Mouse (Mus musculus): ENCODE measurements around the gene Plpp1. TPM values are rescaled to one million over a fixed set of nuclear protein-coding genes. Genes with fewer than 3 reads are reported as not detected.

Gene Plpp1
- total and polyA plus RNA-seq, 3 experiments: 0.12 to 0.15 TPM; not detected in 1

DNA sequence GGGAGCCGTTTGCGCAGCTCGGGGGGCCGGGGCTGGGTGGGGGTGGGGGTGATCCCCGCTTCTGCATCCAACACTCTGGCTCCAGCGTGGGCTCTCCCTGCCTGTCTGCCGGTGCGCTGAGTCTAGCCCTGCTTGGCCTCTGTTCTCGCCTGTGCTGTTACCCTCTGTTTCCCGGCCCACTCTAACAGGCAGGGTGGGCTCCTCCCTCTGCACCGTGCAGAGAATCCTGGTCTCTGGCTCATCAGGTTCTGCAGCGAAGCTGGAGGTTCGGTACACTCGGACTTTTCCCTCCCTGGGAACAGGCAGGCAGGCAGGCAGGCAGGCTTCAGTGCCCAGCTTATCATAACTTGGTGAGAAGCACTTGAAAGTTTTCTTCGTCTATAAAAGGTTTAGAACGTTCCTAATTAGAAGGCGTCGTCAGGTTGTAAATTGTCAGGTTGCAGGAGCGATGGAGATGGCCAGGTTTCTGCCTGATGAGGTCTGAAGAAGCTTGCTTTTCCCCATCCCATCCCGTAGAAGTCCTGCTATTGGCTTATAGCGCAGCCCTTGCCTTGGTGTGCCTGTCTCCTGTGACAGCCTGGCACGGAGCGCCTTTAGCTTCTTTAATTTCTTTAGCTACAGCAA lies 901 bp downstream of the Plpp1 start:
- Histone ChIP-seq H3K9ac (ENCODE audit: control insufficient read depth, low read depth, low read length, poor library complexity, severe bottlenecking) (no peak overlapping the region), H3K4me1 (ENCODE audit: control insufficient read depth in 1 of 2, insufficient read depth in 2 of 2, low read length in 2 of 2) (peaks cover 2 to 6% of the 10 kb centered on the region in 2 experiments; a peak in 3 of 4 replicates), H3K27ac (ENCODE audit: control insufficient read depth, low read depth, low read length) (no peak overlapping the region), H3K27me3 (ENCODE audit: control insufficient read depth in 1 of 2, insufficient read depth in 2 of 2, low read length in 2 of 2) (no peaks in the 10 kb centered on the region; a peak in 1 of 4 replicates), H3K36me3 (ENCODE audit: control insufficient read depth in 1 of 2, insufficient read depth in 2 of 2, low read length in 2 of 2) (peaks cover 0 to 3% of the 10 kb centered on the region in 2 experiments; a peak in 2 of 4 replicates), H3K9me3 (replicated peaks; ENCODE audit: insufficient read depth, low read length) (no peaks in the 10 kb centered on the region), H3K4me3 (ENCODE audit: control insufficient read depth in 1 of 2, insufficient read depth in 1 of 2, low read depth in 2 of 2, low read length in 2 of 2) (no peak overlapping the region), H3K79me2 (ENCODE audit: control insufficient read depth, insufficient read depth, low read length, poor library complexity) (no peaks in the 10 kb centered on the region)
- DNase-seq (ENCODE audit: low read depth, low spot score): no peak
- TF ChIP-seq CTCF (IDR thresholded peaks at IDR 0.05 in 2 of 3, conservative IDR thresholded peaks at IDR 0.05 in 1 of 3; ENCODE audit: control insufficient read depth in 1 of 3, insufficient read depth in 1 of 3, low read depth in 2 of 3, low read length in 3 of 3, poor library complexity in 1 of 3, severe bottlenecking in 1 of 3) (no peak), GATA1 (IDR thresholded peaks at IDR 0.05; ENCODE audit: low read depth, low read length) (no peak), ZKSCAN1 (IDR thresholded peaks at IDR 0.05; ENCODE audit: low read depth, low read length) (no peak), MXI1 (IDR thresholded peaks at IDR 0.05; ENCODE audit: low read depth, low read length) (no peak), GABPA (IDR thresholded peaks at IDR 0.05; ENCODE audit: low read depth, low read length) (no peak), HCFC1 (IDR thresholded peaks at IDR 0.05; ENCODE audit: low read depth, low read length) (no peak), MAZ (IDR thresholded peaks at IDR 0.05; ENCODE audit: low read depth, low read length) (no peak), ETS1 (IDR thresholded peaks at IDR 0.05; ENCODE audit: low read depth, low read length) (no peak), POLR2AphosphoS5 (IDR thresholded peaks at IDR 0.05; ENCODE audit: borderline replicate concordance, low read depth, low read length) (no peak), ZNF384 (IDR thresholded peaks at IDR 0.05; ENCODE audit: low read depth, low read length) (no peak)

DNA sequence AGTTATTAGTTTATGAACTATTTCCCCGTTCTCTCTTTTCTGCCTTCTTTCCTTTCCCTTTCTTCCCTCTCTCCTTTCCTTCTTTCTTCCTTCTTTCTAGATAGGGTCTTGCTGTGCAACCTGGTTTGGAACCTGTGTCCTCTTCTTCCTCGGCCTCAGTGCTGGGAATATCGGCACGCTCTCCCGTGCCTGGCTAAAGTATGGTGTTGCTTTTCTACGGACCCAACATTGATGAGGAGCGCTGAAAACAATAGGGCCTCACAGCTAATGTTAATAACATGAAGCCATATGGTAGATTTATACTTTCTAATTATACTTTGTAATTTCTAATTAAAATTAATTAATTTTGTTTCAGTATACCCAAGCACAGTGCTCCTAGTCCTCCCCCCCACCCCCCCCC lies 2.5 kb downstream of the Plpp1 start:
- Histone ChIP-seq H3K9me3 (replicated peaks; ENCODE audit: insufficient read depth, low read length) (no peaks in the 10 kb centered on the region), H3K9ac (ENCODE audit: control insufficient read depth, low read depth, low read length, poor library complexity, severe bottlenecking) (no peak overlapping the region), H3K4me3 (ENCODE audit: control insufficient read depth in 1 of 2, insufficient read depth in 1 of 2, low read depth in 2 of 2, low read length in 2 of 2) (no peak overlapping the region), H3K4me1 (ENCODE audit: control insufficient read depth in 1 of 2, insufficient read depth in 2 of 2, low read length in 2 of 2) (peaks cover 2 to 8% of the 10 kb centered on the region in 2 experiments; a peak in 3 of 4 replicates), H3K36me3 (ENCODE audit: control insufficient read depth in 1 of 2, insufficient read depth in 2 of 2, low read length in 2 of 2) (peaks cover 0 to 3% of the 10 kb centered on the region in 2 experiments; a peak in 2 of 4 replicates), H3K27ac (ENCODE audit: control insufficient read depth, low read depth, low read length) (no peak overlapping the region), H3K27me3 (ENCODE audit: control insufficient read depth in 1 of 2, insufficient read depth in 2 of 2, low read length in 2 of 2) (no peaks in the 10 kb centered on the region; a peak in 1 of 4 replicates), H3K79me2 (ENCODE audit: control insufficient read depth, insufficient read depth, low read length, poor library complexity) (no peaks in the 10 kb centered on the region)
- no peak for DNase-seq (ENCODE audit: low read depth, low spot score)
- TF ChIP-seq GATA1 (IDR thresholded peaks at IDR 0.05; ENCODE audit: low read depth, low read length) (no peak), MAZ (IDR thresholded peaks at IDR 0.05; ENCODE audit: low read depth, low read length) (no peak), NELFE (IDR thresholded peaks at IDR 0.05; ENCODE audit: low read depth, low read length) (no peak), KAT2A (conservative IDR thresholded peaks at IDR 0.05; ENCODE audit: low read depth, low read length) (no peak), MXI1 (IDR thresholded peaks at IDR 0.05; ENCODE audit: low read depth, low read length) (no peak), ZNF384 (IDR thresholded peaks at IDR 0.05; ENCODE audit: low read depth, low read length) (no peak), TBP (IDR thresholded peaks at IDR 0.05; ENCODE audit: low read depth, low read length) (no peak), MAFK (IDR thresholded peaks at IDR 0.05; ENCODE audit: borderline replicate concordance, low read depth, low read length) (no peak), GABPA (IDR thresholded peaks at IDR 0.05; ENCODE audit: low read depth, low read length) (no peak), ZKSCAN1 (IDR thresholded peaks at IDR 0.05; ENCODE audit: low read depth, low read length) (no peak), USF1 (IDR thresholded peaks at IDR 0.05; ENCODE audit: low read depth, low read length) (no peak), MYC (IDR thresholded peaks at IDR 0.05; ENCODE audit: low read depth, low read length) (no peak)

Measured in MEL (cell line).